Mouse (Mus musculus): ENCODE results near the gene Gm11985. TPM values are rescaled to one million over a fixed set of nuclear protein-coding genes. Genes with fewer than 3 reads are reported as not detected.

The Gm11985 gene
- not detected in 2 replicates for polyA plus RNA-seq (2014; fragmentation: Nextera tagmentation; extraction: Ambion mirVana)

DNA sequence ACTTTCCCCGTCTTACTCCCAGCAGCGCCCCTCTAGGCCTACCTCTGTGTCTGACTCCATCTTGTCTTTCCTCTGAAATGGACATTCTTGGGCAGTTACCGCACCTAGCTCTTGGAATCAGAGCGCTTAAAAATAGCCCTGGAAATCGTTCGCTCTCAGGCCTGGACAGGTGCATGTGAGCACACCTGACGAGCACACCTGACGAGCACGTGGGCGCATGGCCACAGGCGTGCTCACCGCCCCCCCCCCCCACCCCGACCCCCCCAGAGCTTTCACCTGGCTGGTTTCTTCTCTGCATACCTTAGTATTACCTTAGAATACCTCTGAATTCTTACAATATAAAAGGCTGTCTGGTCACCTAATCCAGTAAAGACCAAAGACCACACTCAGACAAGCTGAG is at the start of gene Gm11985:
Gm11985 (minus strand) TSS at position 101 of the 400 bp plus-strand sequence.
- Histone ChIP-seq H3K4me3 (ENCODE audit: low read depth, low read length) (no peak within 1 kb of the TSS), H3K36me3 (ENCODE audit: control insufficient read depth, insufficient read depth, low read length) (no peaks in the 10 kb centered on the region), H3K27ac (ENCODE audit: low read depth, low read length) (no peak within 1 kb of the TSS), H3K9ac (ENCODE audit: low read depth, low read length) (no peak within 1 kb of the TSS), H3K9me3 (ENCODE audit: control insufficient read depth, low read length) (no peaks in the 10 kb centered on the region), H3K27me3 (ENCODE audit: control insufficient read depth, insufficient read depth, low read length) (no peaks in the 10 kb centered on the region), H3K4me1 (replicated peaks; ENCODE audit: control insufficient read depth, insufficient read depth, low read length) (no peaks in the 10 kb centered on the region), H3K4me2 (replicated peaks; ENCODE audit: low read depth, low read length) (no peak within 1 kb of the TSS)
- ATAC-seq (ENCODE audit: low FRiP score), result no peak
- WGBS, result 86% methylated on average over 13 of the region's 13 CpGs
- no peak for DNase-seq (ENCODE audit: low spot score)

DNA sequence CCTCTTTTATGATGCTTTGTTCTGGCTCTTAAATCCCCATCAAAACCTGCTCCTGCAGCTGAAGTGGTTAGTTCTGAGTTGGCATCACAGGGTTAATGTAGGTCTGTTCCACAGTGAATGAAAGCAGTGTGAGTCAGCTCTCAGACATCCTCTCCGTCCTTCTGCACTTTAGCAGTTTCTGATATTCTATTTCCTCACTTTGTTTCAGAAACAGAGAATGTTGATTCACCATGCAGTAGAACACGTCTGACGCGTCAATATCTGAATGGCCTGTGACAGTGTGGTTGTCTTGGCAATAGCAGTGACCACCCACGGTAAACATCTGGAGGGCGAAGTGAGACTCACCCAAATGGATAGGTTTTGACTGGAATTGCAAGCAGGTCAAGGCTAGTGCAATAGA is 49.3 kb upstream of the Gm11985 start:
- Histone ChIP-seq H3K9ac (ENCODE audit: low read depth, low read length) (no peak overlapping the region), H3K36me3 (ENCODE audit: control insufficient read depth, insufficient read depth, low read length) (no peaks in the 10 kb centered on the region), H3K4me1 (replicated peaks; ENCODE audit: control insufficient read depth, insufficient read depth, low read length) (no peaks in the 10 kb centered on the region), H3K4me3 (ENCODE audit: low read depth, low read length) (no peak overlapping the region), H3K27ac (ENCODE audit: low read depth, low read length) (no peak overlapping the region), H3K27me3 (ENCODE audit: control insufficient read depth, insufficient read depth, low read length) (no peaks in the 10 kb centered on the region; the same call in 1 of the 2 replicates), H3K4me2 (replicated peaks; ENCODE audit: low read depth, low read length) (no peak overlapping the region), H3K9me3 (ENCODE audit: control insufficient read depth, low read length) (no peaks in the 10 kb centered on the region)
- ATAC-seq (ENCODE audit: low FRiP score) (no peak), DNase-seq (ENCODE audit: low spot score) (no peak)
- 75% methylated on average over 6 of the region's 6 CpGs for WGBS

DNA sequence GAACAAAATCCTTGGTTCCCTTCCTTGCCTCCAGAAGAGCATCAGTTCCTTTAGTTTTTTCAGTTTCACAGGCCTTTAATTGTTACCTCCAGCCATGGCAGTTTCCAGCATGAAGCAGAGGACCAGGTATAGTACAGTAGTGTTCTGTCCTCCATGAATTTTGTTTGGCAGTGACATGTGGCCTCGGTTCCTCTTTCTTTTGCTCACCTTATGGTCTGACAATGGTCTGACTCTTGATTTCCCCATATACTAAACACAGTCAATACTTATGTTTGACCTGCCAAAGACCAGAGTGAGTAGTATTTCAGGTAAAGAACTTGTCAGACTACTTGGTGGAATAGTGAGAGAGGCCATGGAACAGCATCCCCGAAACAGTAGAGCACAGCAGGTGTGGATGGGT is 48.4 kb upstream of the Gm11985 start:
- no peak for DNase-seq (ENCODE audit: low spot score)
- Histone ChIP-seq H3K4me3 (ENCODE audit: low read depth, low read length) (no peak overlapping the region), H3K9ac (ENCODE audit: low read depth, low read length) (no peak overlapping the region), H3K27me3 (ENCODE audit: control insufficient read depth, insufficient read depth, low read length) (no peaks in the 10 kb centered on the region; the same call in 1 of the 2 replicates), H3K9me3 (ENCODE audit: control insufficient read depth, low read length) (no peaks in the 10 kb centered on the region), H3K27ac (ENCODE audit: low read depth, low read length) (no peak overlapping the region), H3K36me3 (ENCODE audit: control insufficient read depth, insufficient read depth, low read length) (no peaks in the 10 kb centered on the region), H3K4me2 (replicated peaks; ENCODE audit: low read depth, low read length) (no peak overlapping the region), H3K4me1 (replicated peaks; ENCODE audit: control insufficient read depth, insufficient read depth, low read length) (no peaks in the 10 kb centered on the region)
- 84% methylated on average over 2 of the region's 2 CpGs for WGBS
- no peak for ATAC-seq (ENCODE audit: low FRiP score)

DNA sequence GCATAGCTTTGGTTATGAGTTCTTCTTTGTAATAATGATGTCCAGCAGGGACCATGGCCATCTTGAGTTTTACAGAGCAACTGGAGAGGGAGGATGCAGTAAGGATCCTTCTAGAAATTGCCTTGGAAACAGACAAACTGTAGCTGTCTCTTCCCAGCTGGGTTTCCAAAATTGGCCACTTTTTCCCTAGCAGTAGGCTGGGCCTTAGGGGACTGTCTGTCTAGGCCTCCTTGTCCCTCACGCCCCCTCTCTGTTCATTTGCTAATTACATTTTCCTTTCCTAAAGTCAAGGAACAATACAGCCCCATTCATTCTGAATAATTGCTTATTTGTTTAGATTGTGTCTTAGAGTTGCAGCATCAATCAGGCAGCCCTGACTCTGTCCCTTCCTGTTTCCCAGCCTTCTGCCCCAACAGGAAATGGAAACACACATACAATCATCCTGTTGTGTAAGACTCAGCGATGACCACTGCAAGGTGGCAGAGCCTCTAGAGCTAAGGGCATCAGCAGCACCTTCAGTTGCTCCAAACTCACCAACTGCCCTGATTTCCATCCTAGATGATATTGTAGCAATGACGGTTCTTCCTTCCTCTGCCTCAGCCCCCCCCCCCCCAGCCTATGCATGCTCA is 46.7 kb upstream of the Gm11985 start:
- no peaks in the 10 kb centered on the region for H3K36me3 ChIP-seq (ENCODE audit: control insufficient read depth, insufficient read depth, low read length)
- no peak for DNase-seq (ENCODE audit: low spot score)
- no peaks in the 10 kb centered on the region; the same call in 1 of the 2 replicates for H3K27me3 ChIP-seq (ENCODE audit: control insufficient read depth, insufficient read depth, low read length)
- H3K9ac ChIP-seq (ENCODE audit: low read depth, low read length), result no peak overlapping the region
- H3K27ac ChIP-seq (ENCODE audit: low read depth, low read length), result no peak overlapping the region
- ATAC-seq (ENCODE audit: low FRiP score), result peak; percentile 45; the same call in 1 of the 2 replicates
- H3K9me3 ChIP-seq (ENCODE audit: control insufficient read depth, low read length), result no peaks in the 10 kb centered on the region
- H3K4me2 ChIP-seq (replicated peaks; ENCODE audit: low read depth, low read length), result no peak overlapping the region
- H3K4me3 ChIP-seq (ENCODE audit: low read depth, low read length), result no peak overlapping the region
- 54% methylated on average over 3 of the region's 3 CpGs for WGBS
- no peaks in the 10 kb centered on the region for H3K4me1 ChIP-seq (replicated peaks; ENCODE audit: control insufficient read depth, insufficient read depth, low read length)

DNA sequence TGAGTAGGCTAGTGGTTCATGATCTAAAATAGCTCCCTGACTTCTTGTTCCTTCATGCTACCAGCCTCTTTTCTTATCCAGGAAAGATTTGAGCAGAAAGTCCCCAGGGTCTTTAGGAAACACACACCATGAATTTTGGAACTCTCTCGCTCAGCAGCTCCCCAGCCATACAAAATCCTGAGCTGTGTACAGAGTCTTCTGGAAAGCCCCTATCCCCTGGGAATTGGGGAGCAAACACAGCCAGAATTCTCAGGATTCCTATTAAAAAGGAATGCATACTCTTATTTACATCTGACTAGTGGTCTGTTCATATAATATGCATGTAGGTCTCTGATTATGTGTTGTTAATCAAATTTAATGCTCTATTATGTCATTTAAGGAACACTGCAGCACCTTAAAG is 46.1 kb upstream of the Gm11985 start:
- no peak overlapping the region for H3K4me2 ChIP-seq (replicated peaks; ENCODE audit: low read depth, low read length)
- no peaks in the 10 kb centered on the region for H3K36me3 ChIP-seq (ENCODE audit: control insufficient read depth, insufficient read depth, low read length)
- no peaks in the 10 kb centered on the region; the same call in 1 of the 2 replicates for H3K27me3 ChIP-seq (ENCODE audit: control insufficient read depth, insufficient read depth, low read length)
- no peaks in the 10 kb centered on the region for H3K9me3 ChIP-seq (ENCODE audit: control insufficient read depth, low read length)
- 68% methylated on average over 1 of the region's 1 CpGs for WGBS
- no peak overlapping the region for H3K4me3 ChIP-seq (ENCODE audit: low read depth, low read length)
- DNase-seq (ENCODE audit: low spot score) (no peak), ATAC-seq (ENCODE audit: low FRiP score) (no peak)
- no peaks in the 10 kb centered on the region for H3K4me1 ChIP-seq (replicated peaks; ENCODE audit: control insufficient read depth, insufficient read depth, low read length)
- no peak overlapping the region for H3K9ac ChIP-seq (ENCODE audit: low read depth, low read length)
- no peak overlapping the region for H3K27ac ChIP-seq (ENCODE audit: low read depth, low read length)

DNA sequence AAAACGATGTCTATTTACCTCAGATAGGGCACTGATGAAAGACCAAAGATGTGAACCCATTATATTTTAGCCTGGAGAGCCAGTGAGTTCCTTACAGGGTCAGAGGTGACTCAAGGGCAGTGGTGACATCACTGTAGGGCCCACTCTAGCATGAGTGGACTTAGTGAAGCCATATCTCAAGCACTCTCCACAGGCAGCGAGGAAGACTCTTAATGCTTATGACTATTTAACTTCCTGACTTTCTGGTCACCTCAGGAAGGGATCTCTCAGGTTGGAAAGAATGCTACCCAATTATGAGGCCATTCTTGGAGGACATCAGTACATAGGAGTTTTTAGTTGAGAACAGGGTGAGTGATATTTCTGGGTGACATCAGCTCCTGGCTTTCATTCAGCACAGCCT is 45.0 kb upstream of the Gm11985 start:
- Histone ChIP-seq H3K9ac (ENCODE audit: low read depth, low read length) (no peak overlapping the region), H3K27me3 (ENCODE audit: control insufficient read depth, insufficient read depth, low read length) (no peaks in the 10 kb centered on the region; the same call in 1 of the 2 replicates), H3K4me2 (replicated peaks; ENCODE audit: low read depth, low read length) (no peak overlapping the region), H3K36me3 (ENCODE audit: control insufficient read depth, insufficient read depth, low read length) (no peaks in the 10 kb centered on the region), H3K4me3 (ENCODE audit: low read depth, low read length) (no peak overlapping the region), H3K4me1 (replicated peaks; ENCODE audit: control insufficient read depth, insufficient read depth, low read length) (no peaks in the 10 kb centered on the region), H3K9me3 (ENCODE audit: control insufficient read depth, low read length) (no peaks in the 10 kb centered on the region), H3K27ac (ENCODE audit: low read depth, low read length) (no peak overlapping the region)
- ATAC-seq (ENCODE audit: low FRiP score) (no peak), DNase-seq (ENCODE audit: low spot score) (no peak)
- 78% methylated on average over 2 of the region's 2 CpGs for WGBS

DNA sequence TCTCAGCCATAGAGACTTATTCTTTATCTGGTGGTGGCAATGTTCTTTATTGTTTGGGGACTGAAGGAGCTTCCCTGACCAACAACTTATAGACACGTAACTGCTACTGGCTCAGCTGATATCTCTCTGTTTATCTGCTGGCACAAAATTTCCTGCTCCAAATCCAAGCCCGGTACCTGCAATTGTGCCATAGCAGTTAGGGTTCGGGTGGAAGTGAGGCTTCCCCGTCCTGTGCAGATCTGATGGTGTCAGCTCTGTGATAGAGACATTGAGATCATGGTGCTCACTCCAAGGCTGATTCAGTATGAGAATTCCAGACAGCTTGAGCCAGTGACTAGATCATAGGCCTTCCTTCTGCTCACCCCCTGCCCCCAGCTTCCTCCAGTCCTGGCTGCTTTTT is 43.6 kb upstream of the Gm11985 start:
- no peak overlapping the region for H3K4me3 ChIP-seq (ENCODE audit: low read depth, low read length)
- DNase-seq (ENCODE audit: low spot score) (no peak), ATAC-seq (ENCODE audit: low FRiP score) (no peak)
- H3K27me3 ChIP-seq (ENCODE audit: control insufficient read depth, insufficient read depth, low read length), result no peaks in the 10 kb centered on the region; the same call in 1 of the 2 replicates
- 94% methylated on average over 4 of the region's 4 CpGs for WGBS
- H3K4me1 ChIP-seq (replicated peaks; ENCODE audit: control insufficient read depth, insufficient read depth, low read length), result no peaks in the 10 kb centered on the region
- H3K27ac ChIP-seq (ENCODE audit: low read depth, low read length), result no peak overlapping the region
- no peak overlapping the region for H3K9ac ChIP-seq (ENCODE audit: low read depth, low read length)
- H3K9me3 ChIP-seq (ENCODE audit: control insufficient read depth, low read length), result no peaks in the 10 kb centered on the region
- no peaks in the 10 kb centered on the region for H3K36me3 ChIP-seq (ENCODE audit: control insufficient read depth, insufficient read depth, low read length)
- H3K4me2 ChIP-seq (replicated peaks; ENCODE audit: low read depth, low read length), result no peak overlapping the region

DNA sequence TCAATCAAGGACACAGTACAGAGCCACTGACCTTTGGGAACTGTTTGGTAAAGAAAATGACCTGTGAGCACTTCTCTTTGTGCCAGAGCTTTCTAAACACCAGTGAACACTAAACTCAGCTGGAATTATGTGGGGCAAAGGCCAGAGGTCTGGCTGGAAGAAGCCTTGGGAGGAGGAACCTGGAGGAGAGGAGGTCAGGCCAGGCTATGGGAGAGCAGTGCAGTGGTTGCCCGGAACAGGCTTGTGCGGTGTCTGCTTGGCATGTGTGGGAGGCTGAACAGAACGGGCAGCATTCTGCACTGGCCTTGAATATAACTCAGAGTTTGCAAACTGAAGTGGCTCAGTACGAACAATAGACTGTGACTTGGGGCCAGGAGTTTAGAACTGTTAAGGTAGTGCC is 41.6 kb upstream of the Gm11985 start:
- Histone ChIP-seq H3K27ac (ENCODE audit: low read depth, low read length) (no peak overlapping the region), H3K4me1 (replicated peaks; ENCODE audit: control insufficient read depth, insufficient read depth, low read length) (no peaks in the 10 kb centered on the region), H3K4me3 (ENCODE audit: low read depth, low read length) (no peak overlapping the region), H3K9ac (ENCODE audit: low read depth, low read length) (no peak overlapping the region), H3K9me3 (ENCODE audit: control insufficient read depth, low read length) (no peaks in the 10 kb centered on the region), H3K36me3 (ENCODE audit: control insufficient read depth, insufficient read depth, low read length) (no peaks in the 10 kb centered on the region), H3K4me2 (replicated peaks; ENCODE audit: low read depth, low read length) (no peak overlapping the region), H3K27me3 (ENCODE audit: control insufficient read depth, insufficient read depth, low read length) (no peaks in the 10 kb centered on the region; the same call in 1 of the 2 replicates)
- ATAC-seq (ENCODE audit: low FRiP score), result no peak
- 79% methylated on average over 4 of the region's 4 CpGs for WGBS
- no peak for DNase-seq (ENCODE audit: low spot score)

DNA sequence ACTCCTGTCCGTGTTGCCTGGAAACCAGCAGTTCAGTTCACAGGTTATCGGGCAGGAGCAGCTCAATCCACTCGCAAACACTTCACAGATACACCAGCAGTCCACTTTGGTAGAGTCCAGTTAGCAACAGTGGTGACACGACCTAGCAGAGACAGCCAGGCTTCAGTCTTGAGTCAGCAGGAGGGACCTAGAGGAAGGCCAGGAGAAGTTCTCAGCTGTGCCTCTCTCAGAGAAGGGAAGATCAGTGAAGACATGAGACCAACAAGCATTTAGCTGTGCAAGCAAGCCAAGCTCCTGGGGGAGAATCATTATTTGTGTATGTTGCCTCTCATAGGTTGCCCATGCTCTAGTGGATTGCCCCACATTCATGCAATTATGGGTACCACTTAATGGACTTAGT is 39.7 kb upstream of the Gm11985 start:
- 89% methylated on average over 4 of the region's 4 CpGs for WGBS
- Histone ChIP-seq H3K27ac (ENCODE audit: low read depth, low read length) (no peak overlapping the region), H3K27me3 (ENCODE audit: control insufficient read depth, insufficient read depth, low read length) (no peaks in the 10 kb centered on the region), H3K9me3 (ENCODE audit: control insufficient read depth, low read length) (no peaks in the 10 kb centered on the region), H3K36me3 (ENCODE audit: control insufficient read depth, insufficient read depth, low read length) (no peaks in the 10 kb centered on the region), H3K9ac (ENCODE audit: low read depth, low read length) (no peak overlapping the region), H3K4me3 (ENCODE audit: low read depth, low read length) (no peak overlapping the region), H3K4me1 (replicated peaks; ENCODE audit: control insufficient read depth, insufficient read depth, low read length) (no peaks in the 10 kb centered on the region), H3K4me2 (replicated peaks; ENCODE audit: low read depth, low read length) (no peak overlapping the region)
- no peak for DNase-seq (ENCODE audit: low spot score)
- ATAC-seq (ENCODE audit: low FRiP score), result no peak

Data from hindbrain, embryonic 11.5 days (tissue).